Mouse (Mus musculus) lung, embryonic 16.5 days (tissue): ENCODE results near the gene Pcdh15. TPM values are rescaled to one million over a fixed set of nuclear protein-coding genes. Genes with fewer than 3 reads are reported as not detected.
A peak's percentile ranks its signal among the peaks of the same experiment; 100 is the strongest.

ENCODE experiments used
- ATAC-seq: fragments of 200-750 bp; cut with Nextera tagmentation; 2 replicates; pipeline ENCODE4 v1.8.0; 2017; ENCODE audit warnings: low read depth, mild to moderate bottlenecking, moderate library complexity
- H3K27ac ChIP-seq: fragments of 300-500 bp; sonication (generic); 2 replicates; pipeline ENCODE4 v1.5.1; 2014; ENCODE audit warnings: mild to moderate bottlenecking, control low read depth, low read length
- H3K27me3 ChIP-seq: fragments of 300-500 bp; sonication (generic); 2 replicates; pipeline ENCODE4 v1.6.1; 2014; ENCODE audit warnings: low read depth, low read length, mixed read lengths; ENCODE audit not compliant: control insufficient read depth, insufficient read depth
- H3K36me3 ChIP-seq: fragments of 300-500 bp; sonication (generic); 2 replicates; pipeline ENCODE4 v1.6.1; 2014; ENCODE audit warnings: low read length; ENCODE audit not compliant: control insufficient read depth, insufficient read depth
- H3K4me1 ChIP-seq: fragments of 300-500 bp; sonication (generic); replicated peaks from 2 replicates; pipeline ENCODE4 v1.6.1; 2014; ENCODE audit warnings: low read length, mixed read lengths; ENCODE audit not compliant: control insufficient read depth, insufficient read depth
- H3K4me2 ChIP-seq: fragments of 300-500 bp; sonication (generic); 2 replicates; pipeline ENCODE4 v1.6.1; 2014; ENCODE audit warnings: low read depth, low read length, control low read depth
- H3K4me3 ChIP-seq: fragments of 300-500 bp; sonication (generic); 2 replicates; pipeline ENCODE4 v1.5.1; 2014; ENCODE audit warnings: mild to moderate bottlenecking, low read length, control low read depth
- H3K9ac ChIP-seq: fragments of 300-500 bp; sonication (generic); 2 replicates; pipeline ENCODE4 v1.6.1; 2014; ENCODE audit warnings: low read length, control low read depth
- H3K9me3 ChIP-seq: fragments of 300-500 bp; sonication (generic); 2 replicates; pipeline ENCODE4 v1.6.1; 2016; ENCODE audit warnings: low read length; ENCODE audit not compliant: control insufficient read depth
- WGBS: fragments of 180-500 bp; shearing (Covaris S2); extraction: QIAGEN DNeasy Blood & Tissue Kit; methylation state at CpG from one replicate; pipeline ENCODE4 v1.1.7; 2014; 5-methylcytosine and 5-hydroxymethylcytosine counted together
- polyA plus RNA-seq: library from polyadenylated mRNA; unstranded; fragments of >200 nt; fragmentation: Nextera tagmentation; extraction: Ambion mirVana; gene quantifications from 2 replicates; pipeline ENCODE4 v1.2.1, GENCODE M21; 2015

The Pcdh15 gene
- polyA plus RNA-seq, 1 experiment from 2014 or later = 0.08 TPM

GRCm38 (mm10) chr10:73931996-73932679 is 833.0 kb downstream of the Pcdh15 start:
- ATAC-seq = no peak

GRCm38 (mm10) chr10:73936121-73936520 is 837.0 kb downstream of the Pcdh15 start:
- WGBS = 63% methylated on average over 5 of the region's 5 CpGs
- H3K4me2 ChIP-seq = no peak overlapping the region
- no peak for ATAC-seq
- no peak overlapping the region for H3K4me3 ChIP-seq
- H3K27me3 ChIP-seq = no peaks in the 10 kb centered on the region
- H3K27ac ChIP-seq = no peak overlapping the region
- no peaks in the 10 kb centered on the region for H3K4me1 ChIP-seq
- no peaks in the 10 kb centered on the region for H3K36me3 ChIP-seq
- H3K9ac ChIP-seq = no peak overlapping the region
- no peaks in the 10 kb centered on the region for H3K9me3 ChIP-seq

More at GRCm38 (mm10) chr10:73931996-73932679, 833.0 kb downstream of the Pcdh15 start:
- Histone ChIP-seq H3K9me3 (no peaks in the 10 kb centered on the region), H3K9ac (no peak overlapping the region), H3K4me3 (no peak overlapping the region), H3K4me2 (no peak overlapping the region), H3K27me3 (no peaks in the 10 kb centered on the region), H3K27ac (no peak overlapping the region), H3K36me3 (no peaks in the 10 kb centered on the region), H3K4me1 (no peaks in the 10 kb centered on the region)
- WGBS = 77% methylated on average over 4 of the region's 4 CpGs

- no peaks in the 10 kb centered on the region for H3K9me3 ChIP-seq
- no peak for ATAC-seq
- H3K4me2 ChIP-seq = no peak overlapping the region
- H3K27ac ChIP-seq = no peak overlapping the region
- H3K36me3 ChIP-seq = no peaks in the 10 kb centered on the region
- no peaks in the 10 kb centered on the region for H3K4me1 ChIP-seq
- H3K9ac ChIP-seq = no peak overlapping the region
- 76% methylated on average over 3 of the region's 3 CpGs for WGBS
- H3K4me3 ChIP-seq = no peak overlapping the region
- no peaks in the 10 kb centered on the region for H3K27me3 ChIP-seq
These were observed 839.8 kb downstream of the Pcdh15 start for GRCm38 (mm10) chr10:73938989-73939388.

GRCm38 (mm10) chr10:73947799-73948198 is 848.7 kb downstream of the Pcdh15 start:
- no peak overlapping the region for H3K9ac ChIP-seq
- H3K27ac ChIP-seq = no peak overlapping the region
- H3K27me3 ChIP-seq = no peaks in the 10 kb centered on the region
- ATAC-seq = peak; percentile 74
- H3K9me3 ChIP-seq = no peaks in the 10 kb centered on the region
- H3K4me3 ChIP-seq = no peak overlapping the region
- H3K4me1 ChIP-seq = no peaks in the 10 kb centered on the region
- 25% methylated on average over 2 of the region's 2 CpGs for whole genome bisulfite sequencing
- H3K36me3 ChIP-seq = no peaks in the 10 kb centered on the region
- no peak overlapping the region for H3K4me2 ChIP-seq

- WGBS = 66% methylated on average over 4 of the region's 4 CpGs
- peak; percentile 56 for ATAC-seq
These were observed 854.2 kb downstream of the Pcdh15 start for GRCm38 (mm10) chr10:73953362-73953761.

GRCm38 (mm10) chr10:73984057-73984456 is 884.9 kb downstream of the Pcdh15 start:
- no peaks in the 10 kb centered on the region for H3K36me3 ChIP-seq
- H3K4me2 ChIP-seq = no peak overlapping the region
- no peaks in the 10 kb centered on the region for H3K9me3 ChIP-seq
- 67% methylated on average over 5 of the region's 5 CpGs for WGBS
- no peak overlapping the region for H3K27ac ChIP-seq
- H3K9ac ChIP-seq = no peak overlapping the region
- H3K4me3 ChIP-seq = no peak overlapping the region
- no peaks in the 10 kb centered on the region for H3K4me1 ChIP-seq
- H3K27me3 ChIP-seq = no peaks in the 10 kb centered on the region
- no peak for ATAC-seq

More at GRCm38 (mm10) chr10:73953362-73953761, 854.2 kb downstream of the Pcdh15 start:
- no peaks in the 10 kb centered on the region for H3K27me3 ChIP-seq
- no peaks in the 10 kb centered on the region for H3K4me1 ChIP-seq
- H3K4me3 ChIP-seq = no peak overlapping the region
- no peaks in the 10 kb centered on the region for H3K9me3 ChIP-seq
- no peak overlapping the region for H3K4me2 ChIP-seq
- H3K27ac ChIP-seq = no peak overlapping the region
- H3K36me3 ChIP-seq = no peaks in the 10 kb centered on the region
- no peak overlapping the region for H3K9ac ChIP-seq

- Histone ChIP-seq H3K4me1 (no peaks in the 10 kb centered on the region), H3K9me3 (no peaks in the 10 kb centered on the region), H3K36me3 (no peaks in the 10 kb centered on the region), H3K27ac (no peak overlapping the region), H3K4me3 (no peak overlapping the region), H3K4me2 (no peak overlapping the region), H3K27me3 (no peaks in the 10 kb centered on the region), H3K9ac (no peak overlapping the region)
- 37% methylated on average over 1 of the region's 1 CpGs for WGBS
- no peak for ATAC-seq
These were observed 909.7 kb downstream of the Pcdh15 start for GRCm38 (mm10) chr10:74008836-74009235.

GRCm38 (mm10) chr10:74023091-74023490 is 923.9 kb downstream of the Pcdh15 start:
- H3K4me3 ChIP-seq = no peak overlapping the region
- no peak overlapping the region for H3K27ac ChIP-seq
- no peak for ATAC-seq
- H3K27me3 ChIP-seq = no peaks in the 10 kb centered on the region
- no peak overlapping the region for H3K4me2 ChIP-seq
- H3K4me1 ChIP-seq = no peaks in the 10 kb centered on the region
- H3K9ac ChIP-seq = no peak overlapping the region
- no peaks in the 10 kb centered on the region for H3K9me3 ChIP-seq
- WGBS = 82% methylated on average over 1 of the region's 1 CpGs
- H3K36me3 ChIP-seq = no peaks in the 10 kb centered on the region

GRCm38 (mm10) chr10:74053059-74053458 is 953.9 kb downstream of the Pcdh15 start:
- H3K36me3 ChIP-seq = no peaks in the 10 kb centered on the region
- H3K4me1 ChIP-seq = no peaks in the 10 kb centered on the region
- H3K4me2 ChIP-seq = peak overlapping the region; percentile 11; the same call in 1 of the 2 replicates
- WGBS = 38% methylated on average over 9 of the region's 9 CpGs
- no peak overlapping the region for H3K4me3 ChIP-seq
- H3K27ac ChIP-seq = no peak overlapping the region
- H3K27me3 ChIP-seq = no peaks in the 10 kb centered on the region
- peak; percentile 51 for ATAC-seq
- no peak overlapping the region for H3K9ac ChIP-seq
- H3K9me3 ChIP-seq = no peaks in the 10 kb centered on the region
